Mouse (Mus musculus): ENCODE data around the gene Jade2.
A peak's percentile ranks its signal among the peaks of the same experiment; 100 is the strongest.

Jade2 gene

GRCm38 (mm10) chr11:51857818-51858527, 520 bp upstream of the Jade2 start:
- peak; percentile 86 for DNase-seq (ENCODE audit: low spot score)

GRCm38 (mm10) chr11:51856616-51857080, 805 bp downstream of the Jade2 start:
- peak; percentile 74 for DNase-seq (ENCODE audit: low spot score)

- peak; percentile 85 for DNase-seq (ENCODE audit: low spot score)
Observed at GRCm38 (mm10) chr11:51855818-51856615, 1.4 kb downstream of the Jade2 start.

- DNase-seq (ENCODE audit: low spot score): peak; percentile 90
Observed at GRCm38 (mm10) chr11:51854981-51855817, 2.3 kb downstream of the Jade2 start.

- DNase-seq (ENCODE audit: low spot score): no peak
Observed at GRCm38 (mm10) chr11:51852595-51852994, 4.9 kb downstream of the Jade2 start.

GRCm38 (mm10) chr11:51852091-51852521, 5.3 kb downstream of the Jade2 start:
- DNase-seq (ENCODE audit: low spot score): no peak

- DNase-seq (ENCODE audit: low spot score): no peak
Observed at GRCm38 (mm10) chr11:51850741-51851330, 6.6 kb downstream of the Jade2 start.

- no peak for DNase-seq (ENCODE audit: low spot score)
Observed at GRCm38 (mm10) chr11:51848324-51848723, 9.1 kb downstream of the Jade2 start.

- DNase-seq (ENCODE audit: low spot score): no peak
Observed at GRCm38 (mm10) chr11:51847902-51848301, 9.6 kb downstream of the Jade2 start.

GRCm38 (mm10) chr11:51845981-51846883, 11.2 kb downstream of the Jade2 start:
- DNase-seq (ENCODE audit: low spot score): no peak

- DNase-seq (ENCODE audit: low spot score): no peak
Observed at GRCm38 (mm10) chr11:51844529-51845098, 12.8 kb downstream of the Jade2 start.

GRCm38 (mm10) chr11:51843898-51844297, 13.6 kb downstream of the Jade2 start:
- DNase-seq (ENCODE audit: low spot score): no peak

GRCm38 (mm10) chr11:51843168-51843567, 14.3 kb downstream of the Jade2 start:
- DNase-seq (ENCODE audit: low spot score): no peak

- no peak for DNase-seq (ENCODE audit: low spot score)
Observed at GRCm38 (mm10) chr11:51841149-51841548, 16.3 kb downstream of the Jade2 start.

GRCm38 (mm10) chr11:51840657-51841056, 16.8 kb downstream of the Jade2 start:
- DNase-seq (ENCODE audit: low spot score): no peak

- DNase-seq (ENCODE audit: low spot score): no peak
Observed at GRCm38 (mm10) chr11:51839973-51840372, 17.5 kb downstream of the Jade2 start.

GRCm38 (mm10) chr11:51839106-51839505, 18.3 kb downstream of the Jade2 start:
- no peak for DNase-seq (ENCODE audit: low spot score)

GRCm38 (mm10) chr11:51837164-51838153, 20.0 kb downstream of the Jade2 start:
- no peak for DNase-seq (ENCODE audit: low spot score)

- DNase-seq (ENCODE audit: low spot score): no peak
Observed at GRCm38 (mm10) chr11:51836506-51836905, 20.9 kb downstream of the Jade2 start.

Data from testis, postnatal 10 days (tissue).